Mouse (Mus musculus) urinary bladder, postnatal 36 days (tissue): ENCODE measurements around the gene Acin1.

Experiments used
- DNase-seq, 2 experiments: peaks; one replicate each; pipeline ENCODE4 v3.0.0; 2022; ENCODE audit warnings: low spot score in 2 of 2, mixed read lengths in 1 of 2

The Acin1 gene

GRCm38 (mm10) chr14:54698733-54699132 is 12.0 kb upstream of the Acin1 start, which contains the start of gene Gm29776:
Gm29776 (minus strand) TSS chr14:54698833.
- DNase-seq: no peak

DNA sequence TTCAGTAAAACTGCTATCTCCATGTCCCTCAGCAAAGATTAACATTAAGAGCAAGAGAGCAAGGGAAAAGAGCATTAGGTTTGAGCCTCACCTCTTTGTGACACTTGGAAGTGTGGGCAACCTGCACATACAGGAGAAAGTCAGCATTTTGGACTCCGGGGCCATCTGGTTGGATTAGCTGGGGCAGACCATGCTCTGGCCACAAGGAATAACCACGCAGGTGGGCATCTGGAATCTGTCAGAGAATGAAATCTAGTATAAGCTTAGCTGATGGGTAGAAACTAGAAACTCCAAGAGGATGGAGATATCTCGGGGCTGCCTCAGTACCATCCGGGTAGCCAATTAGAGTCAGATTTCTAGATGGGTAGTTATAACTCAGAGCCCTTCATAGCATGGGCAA is 10.0 kb upstream of the Acin1 start:
- DNase-seq: no peak

GRCm38 (mm10) chr14:54695042-54695441 is 8.3 kb upstream of the Acin1 start:
- DNase-seq: no peak

- DNase-seq: no peak
Measured at GRCm38 (mm10) chr14:54687251-54687650, 520 bp upstream of the Acin1 start.

GRCm38 (mm10) chr14:54686063-54686521 is 639 bp downstream of the Acin1 start, which contains the start of gene 1700123O20Rik:
1700123O20Rik (plus strand) TSS chr14:54686216.
- no peak for DNase-seq

- DNase-seq: no peak
Measured at GRCm38 (mm10) chr14:54685471-54685870, 1.3 kb downstream of the Acin1 start.

DNA sequence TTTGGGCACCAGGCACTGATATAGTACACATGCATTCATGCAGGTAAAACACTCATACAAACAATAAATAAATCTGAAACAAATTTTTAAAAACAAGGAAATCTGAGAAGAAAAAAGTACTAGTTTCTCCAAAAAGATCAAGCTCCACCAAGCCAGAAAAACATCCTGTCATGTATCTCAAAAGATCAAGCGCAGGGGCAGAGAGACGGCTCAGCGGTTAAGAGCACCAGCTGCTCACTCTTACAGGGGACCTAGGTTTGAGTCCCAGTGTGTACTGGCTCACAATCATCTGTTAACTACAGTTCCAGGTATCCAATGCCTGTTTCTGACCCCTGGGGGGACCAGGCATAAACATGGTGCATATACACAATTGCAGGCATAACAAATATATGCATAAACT is 4.3 kb downstream of the Acin1 start:
- no peak for DNase-seq

GRCm38 (mm10) chr14:54678657-54679304 is 8.0 kb downstream of the Acin1 start:
- no peak for DNase-seq

DNA sequence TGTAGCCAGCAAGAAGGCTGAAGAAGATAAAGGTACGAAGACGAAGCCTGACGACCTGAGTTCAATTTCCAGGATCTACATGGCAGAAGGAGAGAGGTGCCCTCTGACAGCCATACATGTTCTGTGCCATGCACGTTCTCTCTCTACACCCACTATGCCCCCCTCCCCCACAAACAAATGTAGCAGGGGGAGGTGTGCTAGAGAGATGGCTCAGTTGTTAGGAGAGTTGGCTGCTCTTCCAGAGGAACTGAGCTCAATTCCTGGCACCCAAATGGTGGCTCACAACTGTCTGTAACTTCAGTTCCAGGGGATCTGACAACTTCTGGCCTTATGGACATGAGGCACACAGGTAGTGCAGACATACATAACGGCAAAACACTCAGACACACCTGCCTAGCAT is 10.4 kb downstream of the Acin1 start:
- DNase-seq: no peak

DNA sequence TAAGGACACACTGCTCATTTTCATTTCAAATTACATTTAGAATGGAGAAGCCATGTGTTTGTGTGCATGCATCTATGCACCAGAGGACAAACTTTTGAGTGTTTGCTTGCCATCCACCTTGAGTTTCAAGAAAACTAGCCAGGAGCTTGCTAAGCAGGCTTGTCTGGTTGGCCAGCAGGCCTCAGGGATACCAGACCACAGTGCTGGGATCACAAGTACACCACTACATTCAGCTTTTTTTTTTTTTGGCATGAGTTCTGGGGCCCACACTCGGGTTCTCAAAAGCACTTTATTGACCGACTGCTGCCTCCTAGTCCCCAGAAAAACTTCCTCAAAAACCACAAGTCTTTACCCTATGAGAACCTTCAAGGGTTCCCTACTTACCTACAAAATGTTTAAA is 12.4 kb downstream of the Acin1 start:
- DNase-seq: peak in 1 of 2 experiments; percentile 37

GRCm38 (mm10) chr14:54669381-54669780 is 17.4 kb downstream of the Acin1 start:
- peak in 1 of 2 experiments; percentile 26 for DNase-seq

- no peak for DNase-seq
Measured at GRCm38 (mm10) chr14:54664477-54665222, 22.1 kb downstream of the Acin1 start.

DNA sequence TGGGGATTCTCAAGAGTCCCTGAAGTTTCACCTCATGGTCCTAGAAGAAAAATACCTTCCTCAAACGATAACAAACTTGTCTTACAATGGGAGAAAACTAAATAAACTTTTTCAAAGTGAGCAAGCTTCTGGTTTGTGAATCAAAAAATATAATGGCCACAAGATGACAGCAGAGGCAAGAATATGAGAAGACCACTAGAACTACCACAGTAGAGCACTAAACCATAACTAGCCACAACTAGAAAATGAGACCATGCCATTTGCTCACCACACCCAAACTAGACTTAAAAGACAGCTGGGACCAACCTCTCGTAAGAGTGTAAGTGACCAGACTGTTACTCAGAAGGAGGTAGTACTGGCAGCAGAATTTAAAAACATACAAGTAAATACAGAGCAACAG is 26.7 kb downstream of the Acin1 start:
- DNase-seq: no peak

- DNase-seq: peak; percentile 71 to 88
Measured at GRCm38 (mm10) chr14:54653496-54653895, 33.2 kb downstream of the Acin1 start.

DNA sequence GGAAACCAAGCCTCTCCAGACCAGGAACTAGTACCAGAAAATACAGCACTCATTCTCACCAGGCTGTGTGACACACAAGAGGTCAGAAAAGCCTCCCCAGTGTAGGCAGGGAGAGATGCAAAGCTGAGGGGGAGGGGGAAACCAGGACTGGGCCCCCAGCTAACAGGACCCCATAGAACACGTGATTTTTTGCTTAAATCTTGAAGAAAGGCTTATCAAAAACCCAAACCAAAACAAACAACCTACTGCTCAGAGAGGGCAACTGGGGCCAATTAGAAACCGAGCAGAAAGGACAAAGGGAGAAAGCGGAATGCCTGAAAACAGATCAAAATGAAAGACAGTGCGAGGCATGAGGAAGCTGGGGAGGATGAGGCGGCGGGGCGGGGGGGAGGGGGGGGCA is 33.9 kb downstream of the Acin1 start:
- no peak for DNase-seq

DNA sequence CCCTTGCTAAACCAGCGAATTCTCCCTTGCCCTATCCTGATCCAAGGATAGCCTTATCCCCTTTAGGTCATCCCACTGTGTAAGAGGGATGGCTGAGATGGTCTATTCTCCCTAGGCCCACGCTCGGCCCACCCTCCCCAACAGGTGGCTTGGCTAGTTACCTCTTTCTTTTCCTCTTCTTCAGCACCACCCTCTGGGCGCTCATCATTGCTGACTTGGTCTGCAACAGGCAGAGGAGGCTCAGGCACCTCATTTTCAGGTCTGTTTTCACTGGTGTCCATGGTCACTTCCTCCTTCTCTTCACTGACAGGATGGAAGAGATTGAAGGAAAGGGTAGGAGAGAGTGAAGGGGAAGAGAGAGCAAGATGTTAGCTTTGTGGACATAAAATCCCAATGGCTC is 35.2 kb downstream of the Acin1 start:
- DNase-seq: no peak

DNA sequence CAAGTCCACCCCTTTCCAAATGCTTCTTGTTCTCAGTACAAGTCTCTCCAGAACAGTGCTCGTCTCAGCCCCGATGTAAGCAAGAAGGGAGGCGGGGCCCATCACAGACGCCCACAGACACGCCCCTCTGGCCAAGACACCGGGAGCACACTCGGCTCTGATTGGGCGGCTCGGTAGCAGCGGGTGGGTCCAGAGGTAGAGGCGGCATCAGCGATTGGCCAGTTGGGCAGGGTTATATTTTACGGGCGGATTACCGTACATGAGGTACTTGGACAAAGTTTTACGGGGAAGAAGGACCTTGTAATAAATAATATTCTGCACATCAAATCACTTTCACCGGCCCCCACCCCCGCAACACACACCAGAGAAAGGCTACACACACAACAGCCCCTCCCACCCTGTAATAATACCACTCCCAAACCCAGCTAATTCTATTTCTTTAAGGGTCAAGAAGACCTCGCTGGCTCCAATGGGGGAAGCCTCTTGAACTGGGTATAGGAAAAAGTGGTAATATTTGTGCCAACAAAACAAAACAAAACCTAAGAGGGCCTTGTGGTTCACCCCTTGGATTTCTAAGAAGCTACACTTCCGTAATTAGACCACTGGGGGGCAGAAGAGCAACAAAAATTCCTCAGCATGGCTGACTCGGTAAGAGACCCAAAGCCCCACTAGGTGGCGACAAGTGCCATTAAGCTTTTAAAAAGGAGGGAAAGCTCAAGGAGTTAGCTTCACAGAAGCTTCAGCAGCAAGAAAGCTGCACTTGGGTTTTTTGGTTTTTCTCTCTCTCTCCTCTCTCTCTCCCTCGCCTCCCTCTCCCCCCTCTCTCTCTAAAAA is 35.9 kb downstream of the Acin1 start:
- DNase-seq: peak; percentile 70 to 80

DNA sequence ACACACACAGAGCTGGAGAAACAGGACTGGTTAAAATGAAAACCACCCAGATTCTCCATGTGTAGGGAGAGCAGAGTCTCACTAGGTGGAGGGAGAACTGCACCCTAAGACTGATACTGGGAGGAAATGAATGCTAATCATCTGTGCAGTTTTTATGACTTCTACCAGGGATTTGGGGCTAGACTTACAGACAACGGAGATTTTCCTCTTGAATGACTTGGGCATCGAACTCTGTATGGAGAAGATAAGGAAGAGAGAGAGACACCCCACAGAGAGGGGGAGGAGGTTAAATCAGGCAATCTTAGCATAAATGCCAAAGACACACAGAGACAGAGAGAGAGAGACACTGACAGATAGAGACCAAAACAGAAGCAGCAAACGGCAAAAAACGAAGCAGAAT is 38.8 kb downstream of the Acin1 start:
- no peak for DNase-seq

- DNase-seq: no peak
Measured at GRCm38 (mm10) chr14:54646898-54647636, 39.7 kb downstream of the Acin1 start.

DNA sequence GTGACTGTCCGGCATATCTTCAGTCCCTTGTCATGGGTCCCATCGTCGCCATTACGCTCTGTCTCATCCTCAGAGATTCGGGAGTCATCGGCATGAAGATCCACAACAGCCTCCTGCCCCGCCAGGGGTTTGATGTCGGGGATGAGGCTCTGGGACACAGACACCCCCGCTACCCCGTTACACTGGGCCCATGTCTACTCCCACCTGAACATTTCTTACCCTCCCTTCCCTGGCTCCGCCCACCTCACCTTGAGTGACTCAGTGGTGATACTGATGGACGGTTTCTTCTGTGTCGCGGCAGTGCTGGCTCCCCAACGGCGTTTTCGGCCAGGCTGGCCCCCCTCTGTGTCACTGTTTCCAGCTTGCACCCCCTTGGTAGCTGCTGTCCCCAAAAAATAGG is 40.3 kb downstream of the Acin1 start:
- no peak for DNase-seq

GRCm38 (mm10) chr14:54644294-54644693 is 42.4 kb downstream of the Acin1 start:
- no peak for DNase-seq

DNA sequence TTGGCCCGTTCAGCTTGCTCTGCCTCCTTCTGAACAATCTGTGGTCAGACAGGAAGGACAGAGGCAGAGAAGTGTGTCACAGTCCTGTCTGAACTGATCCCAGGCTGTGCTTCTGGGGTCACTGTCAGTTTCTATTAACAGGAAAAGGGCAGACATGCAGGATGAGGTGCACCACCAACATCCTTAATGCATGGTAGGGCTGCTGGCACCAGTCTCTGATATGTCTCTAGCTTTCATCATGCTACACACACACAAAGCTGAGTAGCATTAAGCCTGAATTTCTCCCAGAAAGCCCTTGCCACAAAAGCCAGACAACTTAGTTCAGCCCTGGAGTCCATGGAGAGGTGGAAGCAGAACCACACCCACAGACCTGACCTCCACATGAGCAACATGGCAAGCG is 43.7 kb downstream of the Acin1 start:
- no peak for DNase-seq
